Mouse (Mus musculus) bone marrow macrophage, adult 2 months (primary cell): ENCODE measurements around the gene Gprin2. TPM values are rescaled to one million over a fixed set of nuclear protein-coding genes. Genes with fewer than 3 reads are reported as not detected.

Experiments
- H3K27ac ChIP-seq: 2 replicates; pipeline ENCODE4 v1.5.1; 2012; ENCODE audit warnings: low read depth, low read length; ENCODE audit not compliant: insufficient read depth
- H3K4me1 ChIP-seq: 2 replicates; pipeline ENCODE4 v1.6.1; 2012; ENCODE audit warnings: low read length; ENCODE audit not compliant: control insufficient read depth, insufficient read depth
- H3K4me3 ChIP-seq: 2 replicates; pipeline ENCODE4 v1.5.1; 2012; ENCODE audit warnings: mild to moderate bottlenecking, low read length, moderate library complexity; ENCODE audit not compliant: insufficient read depth
- CTCF ChIP-seq: IDR thresholded peaks from 2 replicates; pipeline ENCODE4 v1.5.1; 2012; ENCODE audit warnings: low read depth, mild to moderate bottlenecking, low read length, moderate library complexity
- POLR2A ChIP-seq: IDR thresholded peaks from 2 replicates; pipeline ENCODE4 v1.6.1; 2012; ENCODE audit warnings: mild to moderate bottlenecking, low read depth, low read length, borderline replicate concordance
- polyA plus RNA-seq: library from polyadenylated mRNA; stranded (reverse); fragments of >200 nt; gene quantifications from 2 replicates; pipeline ENCODE4 v1.2.4, GENCODE M21; 2012; ENCODE audit not compliant: missing spikeins, insufficient read depth, insufficient read length

Gprin2 gene
- not detected in 2 replicates for polyA plus RNA-seq

- peak within 1 kb of the TSS; percentile 34 for H3K4me3 ChIP-seq
- TF ChIP-seq POLR2A (no peak), CTCF (no peak)
- H3K4me1 ChIP-seq, result no peaks in the 10 kb centered on the region
- H3K27ac ChIP-seq, result no peak within 1 kb of the TSS
Observed at GRCm38 (mm10) chr14:34201231-34202035, at the start of gene Gprin2. Gene Gprin2 (minus strand): TSS chr14:34201653.

- Histone ChIP-seq H3K4me3 (no peak overlapping the region), H3K27ac (no peak overlapping the region), H3K4me1 (no peaks in the 10 kb centered on the region)
- no peak for TF ChIP-seq CTCF
- no peak for TF ChIP-seq POLR2A
Observed at GRCm38 (mm10) chr14:34240676-34241075, 39.2 kb upstream of the Gprin2 start.

GRCm38 (mm10) chr14:34240263-34240662, 38.8 kb upstream of the Gprin2 start:
- H3K4me1 ChIP-seq, result no peaks in the 10 kb centered on the region
- TF ChIP-seq POLR2A, result no peak
- no peak for TF ChIP-seq CTCF
- H3K4me3 ChIP-seq, result no peak overlapping the region
- no peak overlapping the region for H3K27ac ChIP-seq

- H3K27ac ChIP-seq, result no peak overlapping the region
- no peaks in the 10 kb centered on the region for H3K4me1 ChIP-seq
- TF ChIP-seq CTCF (0 out of 2 replicates have a peak, but pooled peaks have one; percentile 14), POLR2A (no peak)
- H3K4me3 ChIP-seq, result no peak overlapping the region
Observed at GRCm38 (mm10) chr14:34234630-34235380, 33.4 kb upstream of the Gprin2 start.

GRCm38 (mm10) chr14:34233846-34234245, 32.4 kb upstream of the Gprin2 start:
- H3K4me3 ChIP-seq, result no peak overlapping the region
- no peaks in the 10 kb centered on the region for H3K4me1 ChIP-seq
- no peak overlapping the region for H3K27ac ChIP-seq
- TF ChIP-seq CTCF, result no peak
- TF ChIP-seq POLR2A, result no peak

GRCm38 (mm10) chr14:34232866-34233680, 31.6 kb upstream of the Gprin2 start:
- Histone ChIP-seq H3K27ac (no peak overlapping the region), H3K4me1 (no peaks in the 10 kb centered on the region), H3K4me3 (no peak overlapping the region)
- no peak for TF ChIP-seq POLR2A
- TF ChIP-seq CTCF, result no peak

GRCm38 (mm10) chr14:34232340-34232739, 30.9 kb upstream of the Gprin2 start:
- Histone ChIP-seq H3K27ac (no peak overlapping the region), H3K4me1 (no peaks in the 10 kb centered on the region), H3K4me3 (no peak overlapping the region)
- TF ChIP-seq CTCF, result no peak
- no peak for TF ChIP-seq POLR2A

- H3K27ac ChIP-seq, result no peak overlapping the region
- H3K4me3 ChIP-seq, result no peak overlapping the region
- TF ChIP-seq CTCF (no peak), POLR2A (no peak)
- no peaks in the 10 kb centered on the region for H3K4me1 ChIP-seq
Observed at GRCm38 (mm10) chr14:34228830-34229506, 27.5 kb upstream of the Gprin2 start.

- no peaks in the 10 kb centered on the region for H3K4me1 ChIP-seq
- no peak overlapping the region for H3K4me3 ChIP-seq
- H3K27ac ChIP-seq, result no peak overlapping the region
- TF ChIP-seq CTCF (no peak), POLR2A (no peak)
Observed at GRCm38 (mm10) chr14:34227981-34228380, 26.5 kb upstream of the Gprin2 start.
